Mouse (Mus musculus) CH12.LX (cell line): ENCODE results near the gene E030018B13Rik. TPM values are rescaled to one million over a fixed set of nuclear protein-coding genes. Genes with fewer than 3 reads are reported as not detected.

Source experiments
- DNase-seq: peaks from one replicate; pipeline ENCODE4 v3.0.0-alpha.2; 2013; ENCODE audit errors: extremely low read depth
- H3K27ac ChIP-seq: 2 replicates; pipeline ENCODE4 v1.5.1; 2012; ENCODE audit warnings: low read depth, mild to moderate bottlenecking, control low read depth, moderate library complexity; ENCODE audit not compliant: insufficient read depth
- H3K27me3 ChIP-seq: replicated peaks from 2 replicates; pipeline ENCODE3; 2012; ENCODE audit warnings: inconsistent platforms
- H3K36me3 ChIP-seq, 2 experiments: replicated peaks in 1 of 2; 2 replicates each; pipeline versions ENCODE3 to v1.6.1; 2012; ENCODE audit warnings: inconsistent platforms in 1 of 2, low read length in 1 of 2, mild to moderate bottlenecking in 1 of 2, mixed read lengths in 1 of 2, moderate library complexity in 1 of 2; ENCODE audit not compliant: control insufficient read depth in 1 of 2, insufficient read depth in 1 of 2
- H3K4me1 ChIP-seq, 2 experiments: 2 replicates each; pipeline ENCODE4 v1.6.1; 2012; ENCODE audit warnings: inconsistent platforms in 1 of 2, moderate library complexity in 1 of 2; ENCODE audit not compliant: insufficient read depth in 2 of 2, control insufficient read depth in 1 of 2
- H3K4me2 ChIP-seq: 2 replicates; pipeline ENCODE4 v1.6.1; 2012; ENCODE audit warnings: low read depth, mild to moderate bottlenecking, control low read depth; ENCODE audit not compliant: poor library complexity, insufficient read depth, severe bottlenecking
- H3K4me3 ChIP-seq, 3 experiments: fragments of 150-350 bp in 1 of 3; sonication (generic) in 1 of 3; replicated peaks in 1 of 3; 2 replicates each; pipeline versions ENCODE3 to v1.5.1; 2011 to 2012; ENCODE audit warnings: low read depth in 2 of 3, low read length in 2 of 3, mild to moderate bottlenecking in 2 of 3, moderate library complexity in 2 of 3, control low read depth in 1 of 3, improper control_type of control experiment in 1 of 3, inconsistent platforms in 1 of 3, mixed read lengths in 1 of 3; ENCODE audit not compliant: poor library complexity in 1 of 3
- H3K79me2 ChIP-seq: replicated peaks from 2 replicates; pipeline ENCODE4 v1.6.1; 2012; ENCODE audit warnings: mild to moderate bottlenecking, moderate library complexity; ENCODE audit not compliant: control insufficient read depth, poor library complexity, insufficient read depth, severe bottlenecking; ENCODE audit errors: extremely low read depth
- H3K9ac ChIP-seq: 2 replicates; pipeline ENCODE4 v1.6.1; 2012; ENCODE audit warnings: low read depth, mild to moderate bottlenecking, control low read depth, moderate library complexity; ENCODE audit not compliant: insufficient read depth
- H3K9me3 ChIP-seq: replicated peaks from 2 replicates; pipeline ENCODE3; 2012; ENCODE audit warnings: low read length, inconsistent platforms, mixed read lengths
- BHLHE40 ChIP-seq: IDR thresholded peaks from 2 replicates; pipeline ENCODE4 v1.6.1; 2011; ENCODE audit warnings: mild to moderate bottlenecking, low read depth, low read length, improper control_type of control experiment
- CHD1 ChIP-seq: IDR thresholded peaks from 2 replicates; pipeline ENCODE4 v1.6.1; 2012; ENCODE audit warnings: low read depth, low read length, improper control_type of control experiment, inconsistent platforms
- CHD2 ChIP-seq: IDR thresholded peaks from 2 replicates; pipeline ENCODE4 v1.6.1; 2011; ENCODE audit warnings: low read length, improper control_type of control experiment
- CTCF ChIP-seq, 2 experiments: IDR thresholded peaks in 1 of 2; conservative IDR thresholded peaks in 1 of 2; 2 replicates each; pipeline ENCODE4 v1.5.1; 2011 to 2012; ENCODE audit warnings: low read depth in 2 of 2, low read length in 2 of 2, improper control_type of control experiment in 1 of 2, inconsistent platforms in 1 of 2, mild to moderate bottlenecking in 1 of 2, moderate library complexity in 1 of 2
- E2F4 ChIP-seq: IDR thresholded peaks from 2 replicates; pipeline ENCODE4 v1.6.1; 2011; ENCODE audit warnings: low read depth, low read length, improper control_type of control experiment; ENCODE audit not compliant: insufficient replicate concordance
- ELF1 ChIP-seq: IDR thresholded peaks from 2 replicates; pipeline ENCODE4 v1.6.1; 2014; ENCODE audit warnings: low read depth, mild to moderate bottlenecking, inconsistent platforms, low read length, improper control_type of control experiment
- EP300 ChIP-seq: IDR thresholded peaks from 2 replicates; pipeline ENCODE4 v1.6.1; 2011; ENCODE audit warnings: low read length, improper control_type of control experiment
- GABPA ChIP-seq: IDR thresholded peaks from 2 replicates; pipeline ENCODE4 v1.6.1; 2012; ENCODE audit warnings: low read depth, low read length, improper control_type of control experiment, inconsistent platforms; ENCODE audit not compliant: insufficient replicate concordance
- HCFC1 ChIP-seq: IDR thresholded peaks from 2 replicates; pipeline ENCODE4 v1.6.1; 2012; ENCODE audit warnings: low read depth, mild to moderate bottlenecking, inconsistent platforms, low read length, improper control_type of control experiment
- JUN ChIP-seq: IDR thresholded peaks from 2 replicates; pipeline ENCODE4 v1.6.1; 2011; ENCODE audit warnings: low read depth, mild to moderate bottlenecking, low read length, improper control_type of control experiment, moderate library complexity; ENCODE audit not compliant: insufficient read depth
- JUND ChIP-seq: conservative IDR thresholded peaks from 2 replicates; pipeline ENCODE4 v1.6.1; 2011; ENCODE audit warnings: low read depth, low read length, improper control_type of control experiment
- MAFK ChIP-seq: IDR thresholded peaks from 2 replicates; pipeline ENCODE4 v1.6.1; 2011; ENCODE audit warnings: low read length, improper control_type of control experiment; ENCODE audit not compliant: insufficient replicate concordance
- MAZ ChIP-seq: IDR thresholded peaks from 2 replicates; pipeline ENCODE4 v1.6.1; 2012; ENCODE audit warnings: low read depth, mild to moderate bottlenecking, inconsistent platforms, low read length, improper control_type of control experiment, moderate library complexity
- MEF2A ChIP-seq: IDR thresholded peaks from 2 replicates; pipeline ENCODE4 v1.6.1; 2014; ENCODE audit warnings: low read depth, mild to moderate bottlenecking, inconsistent platforms, low read length, improper control_type of control experiment, borderline replicate concordance
- MXI1 ChIP-seq: IDR thresholded peaks from 2 replicates; pipeline ENCODE4 v1.6.1; 2011; ENCODE audit warnings: mild to moderate bottlenecking, low read depth, low read length, improper control_type of control experiment
- MYC ChIP-seq: IDR thresholded peaks from 2 replicates; pipeline ENCODE4 v1.6.1; 2011; ENCODE audit warnings: low read depth, mild to moderate bottlenecking, improper control_type of control experiment, low read length
- NRF1 ChIP-seq: IDR thresholded peaks from 2 replicates; pipeline ENCODE4 v1.6.1; 2014; ENCODE audit warnings: low read depth, mild to moderate bottlenecking, inconsistent platforms, low read length, improper control_type of control experiment, moderate library complexity
- PAX5 ChIP-seq: IDR thresholded peaks from 2 replicates; pipeline ENCODE4 v1.6.1; 2012; ENCODE audit warnings: low read length, inconsistent platforms, mixed read lengths
- POLR2AphosphoS2 ChIP-seq: IDR thresholded peaks from 2 replicates; pipeline ENCODE4 v1.6.1; 2011; ENCODE audit warnings: low read depth, low read length, improper control_type of control experiment
- RAD21 ChIP-seq: IDR thresholded peaks from 2 replicates; pipeline ENCODE4 v1.6.1; 2011; ENCODE audit warnings: low read depth, mild to moderate bottlenecking, low read length, improper control_type of control experiment, moderate library complexity
- SIN3A ChIP-seq: IDR thresholded peaks from 2 replicates; pipeline ENCODE4 v1.6.1; 2012; ENCODE audit warnings: low read length, improper control_type of control experiment, inconsistent platforms
- SMC3 ChIP-seq: IDR thresholded peaks from 2 replicates; pipeline ENCODE4 v1.6.1; 2011; ENCODE audit warnings: low read depth, low read length, improper control_type of control experiment
- TBP ChIP-seq: conservative IDR thresholded peaks from 2 replicates; pipeline ENCODE4 v1.6.1; 2011; ENCODE audit warnings: low read depth, low read length, improper control_type of control experiment
- TCF12 ChIP-seq: IDR thresholded peaks from 2 replicates; pipeline ENCODE4 v1.6.1; 2014; ENCODE audit warnings: low read depth, mild to moderate bottlenecking, inconsistent platforms, low read length, improper control_type of control experiment
- USF1 ChIP-seq: IDR thresholded peaks from 2 replicates; pipeline ENCODE4 v1.6.1; 2014; ENCODE audit warnings: low read depth, mild to moderate bottlenecking, inconsistent platforms, low read length, improper control_type of control experiment
- ZC3H11A ChIP-seq: IDR thresholded peaks from 2 replicates; pipeline ENCODE4 v1.6.1; 2012; ENCODE audit warnings: low read depth, mild to moderate bottlenecking, inconsistent platforms, low read length, improper control_type of control experiment
- ZKSCAN1 ChIP-seq: IDR thresholded peaks from 2 replicates; pipeline ENCODE4 v1.6.1; 2012; ENCODE audit warnings: low read depth, inconsistent platforms, low read length, improper control_type of control experiment, borderline replicate concordance
- ZNF384 ChIP-seq: IDR thresholded peaks from 2 replicates; pipeline ENCODE4 v1.6.1; 2012; ENCODE audit warnings: low read depth, low read length, improper control_type of control experiment, inconsistent platforms
- dilution Hi-C: fragments of 300-500 bp; cut with MboI; formaldehyde crosslinking; loops from 2 replicates; pipeline ENCODE4 v1.14.3; 2020; ENCODE audit warnings: low sequenced_read_pairs; ENCODE audit not compliant: extremely low pct_unique_long_range_greater_than_20kb, extremely low pct_ligation_motif_present
- in situ Hi-C: fragments of 300-500 bp; cut with MboI; formaldehyde crosslinking; loops from 3 replicates; pipeline ENCODE4 v1.14.3; 2019; ENCODE audit warnings: low sequenced_read_pairs, low pct_ligation_motif_present, low pct_unique_long_range_greater_than_20kb, mixed read lengths
- polyA plus RNA-seq: library from polyadenylated mRNA; unstranded; fragments of >175 nt; gene quantifications from 2 replicates; pipeline ENCODE4 v1.2.1, GENCODE M21; 2012; ENCODE audit warnings: low read depth; ENCODE audit not compliant: insufficient read length
- total RNA-seq, 2 experiments: library from RNA; depleted of rRNA; stranded (reverse); fragments of 300-350 nt in 1 of 2; fragments of >200 nt in 1 of 2; gene quantifications; 2 replicates each; pipeline ENCODE4 v1.2.3; 2012 to 2014

Gene E030018B13Rik
- total and polyA plus RNA-seq, 3 experiments: not detected

DNA sequence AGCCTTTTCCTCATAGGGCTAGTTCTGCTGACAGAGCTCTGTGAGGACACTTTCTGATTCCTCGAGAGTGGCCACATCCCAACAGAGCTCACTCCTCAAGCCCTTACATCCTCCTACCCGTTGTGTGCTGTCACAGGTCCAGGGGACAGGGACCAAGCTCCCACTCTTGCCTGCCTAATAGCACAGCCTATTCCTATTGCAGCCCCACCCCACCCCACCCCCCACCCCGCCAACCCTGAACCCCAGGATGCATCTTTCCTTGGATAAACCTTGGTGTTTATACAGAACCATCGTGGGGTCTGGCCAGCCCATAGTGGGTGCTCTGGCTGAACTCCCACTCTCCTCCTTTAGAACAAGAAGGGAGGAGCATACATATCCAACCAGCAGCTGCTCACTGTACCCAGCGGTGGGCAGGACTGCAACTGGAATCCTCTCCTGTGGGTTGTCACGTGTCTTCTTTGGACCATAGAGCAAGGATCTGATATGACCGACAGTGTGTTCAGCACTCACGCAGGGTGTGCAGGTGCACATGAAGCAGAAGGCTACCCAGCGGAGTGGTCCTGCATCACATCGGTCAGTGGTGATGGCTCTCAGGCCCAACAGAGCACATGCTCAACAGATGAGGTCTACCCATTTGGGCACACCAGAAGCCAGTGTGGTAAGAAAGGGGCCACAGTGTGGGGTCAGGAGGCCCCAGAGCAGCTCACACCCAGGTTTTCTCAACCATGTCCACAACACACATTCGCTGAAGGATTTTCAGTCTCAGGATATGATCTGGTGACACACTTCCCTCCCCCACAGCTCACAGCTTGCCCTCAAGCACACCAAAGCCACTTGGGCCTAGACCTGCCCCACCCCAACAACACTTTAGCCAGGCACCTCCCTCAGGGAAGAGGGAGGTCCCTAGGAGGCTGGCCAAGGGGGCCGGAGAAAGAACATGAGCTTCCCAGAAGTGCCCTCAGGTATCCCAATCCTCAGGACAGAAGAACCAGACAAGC lies 2.4 kb downstream of the E030018B13Rik start:
- Histone ChIP-seq H3K27me3 (no peaks in the 10 kb centered on the region), H3K27ac (no peak overlapping the region), H3K4me1 (peaks cover 20 to 39% of the 10 kb centered on the region in 2 experiments), H3K36me3 (peaks cover 0 to 24% of the 10 kb centered on the region in 2 experiments), H3K9ac (no peak overlapping the region), H3K9me3 (peaks cover 8% of the 10 kb centered on the region), H3K4me3 (peak overlapping the region in 1 of 3 experiments; percentile 18), H3K4me2 (no peak overlapping the region), H3K79me2 (no peaks in the 10 kb centered on the region)
- in situ Hi-C loops: no loop called here
- dilution Hi-C loops: no loop called here
- no peak for TF ChIP-seq ELF1
- TF ChIP-seq EP300: no peak
- no peak for TF ChIP-seq MEF2A
- TF ChIP-seq NRF1: no peak
- no peak for TF ChIP-seq CTCF (conservative IDR thresholded peaks at IDR 0.05 in 1 of 2, IDR thresholded peaks at IDR 0.05 in 1 of 2; ENCODE audit: low read depth in 2 of 2, low read length in 2 of 2)
- no peak for TF ChIP-seq GABPA
- no peak for TF ChIP-seq MAFK
- no peak for TF ChIP-seq JUN
- TF ChIP-seq TCF12: no peak
- TF ChIP-seq ZKSCAN1: no peak
- TF ChIP-seq SIN3A: no peak
- TF ChIP-seq MYC: no peak
- TF ChIP-seq USF1: no peak
- TF ChIP-seq TBP: no peak
- TF ChIP-seq HCFC1: no peak
- no peak for TF ChIP-seq ZNF384
- no peak for TF ChIP-seq CHD1
- no peak for DNase-seq

DNA sequence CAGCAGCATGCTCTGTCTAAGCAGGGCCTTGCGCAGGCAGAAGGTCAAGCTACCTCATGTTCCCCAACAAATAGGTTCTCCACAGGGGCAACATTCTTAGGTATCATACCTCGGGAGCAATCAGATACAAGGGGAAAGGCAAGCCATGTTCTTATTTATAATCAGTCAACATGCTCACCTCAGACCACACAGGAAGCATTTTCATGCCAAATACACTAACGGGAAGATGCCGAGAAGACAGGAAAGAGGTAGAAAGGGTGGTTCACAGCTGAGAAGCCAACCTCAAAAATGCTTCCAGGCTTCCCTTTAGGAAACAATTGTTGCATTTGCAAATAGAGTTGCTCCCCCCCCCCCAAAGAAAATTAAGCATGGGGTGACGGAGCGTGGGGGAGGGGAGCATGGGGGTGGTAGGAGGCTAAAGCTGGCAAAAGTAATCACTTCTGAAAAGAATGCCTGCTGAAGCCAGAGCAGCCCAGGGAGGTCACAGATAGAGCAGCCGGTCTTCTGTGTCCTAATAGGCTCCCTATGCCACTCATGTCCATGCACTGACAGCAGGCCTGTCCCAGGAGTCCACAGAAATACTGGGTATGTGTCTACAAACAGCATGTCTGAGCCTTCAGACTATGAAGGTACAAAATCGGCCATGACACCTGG lies 5.4 kb downstream of the E030018B13Rik start:
- TF ChIP-seq JUND (no peak), ZNF384 (no peak), MAFK (no peak), MAZ (no peak), HCFC1 (no peak), CHD1 (no peak), TBP (no peak), CHD2 (no peak), SMC3 (no peak), E2F4 (no peak), POLR2AphosphoS2 (no peak), MXI1 (no peak), BHLHE40 (no peak), ZC3H11A (no peak), RAD21 (no peak), PAX5 (no peak), JUN (no peak), ELF1 (no peak), SIN3A (no peak)
- dilution Hi-C loops: no loop called here
- H3K4me3 ChIP-seq: no peak overlapping the region
- H3K27me3 ChIP-seq: no peaks in the 10 kb centered on the region
- H3K27ac ChIP-seq: no peak overlapping the region
- in situ Hi-C loops: no loop called here
- H3K36me3 ChIP-seq: peaks cover 0 to 24% of the 10 kb centered on the region in 2 experiments
- DNase-seq: no peak
- H3K4me1 ChIP-seq: peaks cover 21 to 43% of the 10 kb centered on the region in 2 experiments
- no peaks in the 10 kb centered on the region for H3K79me2 ChIP-seq
- no peak overlapping the region for H3K4me2 ChIP-seq
- H3K9me3 ChIP-seq: peaks cover 8% of the 10 kb centered on the region
- no peak overlapping the region for H3K9ac ChIP-seq
